Mouse (Mus musculus) kidney, adult 2 months (tissue): ENCODE measurements at regions not wholly inside any gene's neighbourhood (a gene's known extent, or its start where the extent isn't known, plus 50 kb on each side); places are given as distances from the start of the nearest gene placed in this dataset.

ENCODE experiments used
- CTCF ChIP-seq: fragments of 200-500 bp; conservative IDR thresholded peaks from 2 replicates; pipeline ENCODE4 v1.5.1; 2011; ENCODE audit warnings: low read depth, mild to moderate bottlenecking, control low read depth, low read length, moderate library complexity, mixed read lengths; ENCODE audit not compliant: insufficient read depth, insufficient read length
- POLR2A ChIP-seq: fragments of 200-500 bp; IDR thresholded peaks from one replicate; pipeline ENCODE4 v1.6.1; 2011; ENCODE audit warnings: low read depth, low read length, control low read depth

- no peak for TF ChIP-seq POLR2A
- no peak for TF ChIP-seq CTCF
These were observed 228.0 kb upstream of the Ppfia2 start for GRCm38 (mm10) chr10:106242180-106242579.
